Mouse (Mus musculus) embryonic facial prominence, embryonic 13.5 days (tissue): ENCODE results near the gene Stk24. TPM values are rescaled to one million over a fixed set of nuclear protein-coding genes. Genes with fewer than 3 reads are reported as not detected.

Source experiments
- ATAC-seq: fragments of 200-750 bp; cut with Nextera tagmentation; 2 replicates; pipeline ENCODE4 v1.8.0; 2017; ENCODE audit warnings: low read depth; ENCODE audit not compliant: insufficient number of reproducible peaks, insufficient read depth, low FRiP score, low TSS enrichment
- H3K27ac ChIP-seq: fragments of 300-500 bp; sonication (generic); 2 replicates; pipeline ENCODE4 v1.5.1; 2015; ENCODE audit warnings: moderate library complexity, mild to moderate bottlenecking, inconsistent platforms
- H3K27me3 ChIP-seq: fragments of 300-500 bp; sonication (generic); 2 replicates; pipeline ENCODE4 v1.6.1; 2015; ENCODE audit warnings: mild to moderate bottlenecking, inconsistent platforms
- H3K36me3 ChIP-seq: fragments of 300-500 bp; sonication (generic); 2 replicates; pipeline ENCODE4 v1.6.1; 2015; ENCODE audit warnings: mild to moderate bottlenecking, inconsistent platforms
- H3K4me1 ChIP-seq: fragments of 300-500 bp; sonication (generic); 2 replicates; pipeline ENCODE4 v1.6.1; 2015; ENCODE audit warnings: inconsistent platforms
- H3K4me2 ChIP-seq: fragments of 300-500 bp; sonication (generic); 2 replicates; pipeline ENCODE4 v1.6.1; 2015; ENCODE audit warnings: moderate library complexity, mild to moderate bottlenecking, inconsistent platforms
- H3K4me3 ChIP-seq: fragments of 300-500 bp; sonication (generic); 2 replicates; pipeline ENCODE4 v1.5.1; 2015; ENCODE audit warnings: mild to moderate bottlenecking, inconsistent platforms
- H3K9ac ChIP-seq: fragments of 300-500 bp; sonication (generic); 2 replicates; pipeline ENCODE4 v1.6.1; 2015; ENCODE audit warnings: mild to moderate bottlenecking, inconsistent platforms
- H3K9me3 ChIP-seq: fragments of 300-500 bp; sonication (generic); 2 replicates; pipeline ENCODE4 v1.6.1; 2016; ENCODE audit warnings: inconsistent platforms
- WGBS: fragments of 180-500 bp; shearing (Covaris S2); methylation state at CpG from one replicate; pipeline ENCODE4 v1.1.7; 2015; ENCODE audit warnings: mixed read lengths; 5-methylcytosine and 5-hydroxymethylcytosine counted together
- polyA plus RNA-seq: library from polyadenylated mRNA; unstranded; fragments of >200 nt; fragmentation: Nextera tagmentation; extraction: Ambion mirVana; gene quantifications from 2 replicates; pipeline ENCODE4 v1.2.1, GENCODE M21; 2015

Stk24 gene
- polyA plus RNA-seq, 1 experiment from 2014 or later, result 41.2 TPM

DNA sequence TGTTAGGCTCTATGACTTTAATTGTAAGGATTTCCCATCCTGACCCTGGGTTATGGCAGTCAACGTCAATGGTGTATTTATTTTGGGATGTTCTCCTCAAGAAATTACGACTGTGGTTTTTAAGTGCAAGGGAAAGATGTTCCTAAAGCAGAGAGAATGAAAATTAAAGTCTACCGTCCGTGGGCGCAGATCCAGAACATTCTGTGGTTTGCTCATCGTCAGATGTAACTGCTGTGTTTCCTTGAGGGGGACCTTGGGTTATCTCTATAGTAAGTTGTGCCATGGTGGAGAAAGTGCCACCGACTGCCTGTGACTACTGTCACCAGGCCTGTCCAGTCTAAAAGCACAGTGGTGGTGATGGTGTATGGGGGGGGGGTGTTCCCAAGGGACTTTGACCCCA is 122.9 kb downstream of the Stk24 start:
- Histone ChIP-seq H3K4me2 (no peak overlapping the region), H3K9me3 (no peaks in the 10 kb centered on the region), H3K27me3 (no peaks in the 10 kb centered on the region), H3K9ac (no peak overlapping the region), H3K36me3 (peaks cover 81% of the 10 kb centered on the region), H3K27ac (no peak overlapping the region), H3K4me1 (peaks cover 16% of the 10 kb centered on the region; the same call in 1 of the 2 replicates), H3K4me3 (no peak overlapping the region)
- 83% methylated on average over 7 of the region's 7 CpGs for WGBS
- no peak for ATAC-seq

DNA sequence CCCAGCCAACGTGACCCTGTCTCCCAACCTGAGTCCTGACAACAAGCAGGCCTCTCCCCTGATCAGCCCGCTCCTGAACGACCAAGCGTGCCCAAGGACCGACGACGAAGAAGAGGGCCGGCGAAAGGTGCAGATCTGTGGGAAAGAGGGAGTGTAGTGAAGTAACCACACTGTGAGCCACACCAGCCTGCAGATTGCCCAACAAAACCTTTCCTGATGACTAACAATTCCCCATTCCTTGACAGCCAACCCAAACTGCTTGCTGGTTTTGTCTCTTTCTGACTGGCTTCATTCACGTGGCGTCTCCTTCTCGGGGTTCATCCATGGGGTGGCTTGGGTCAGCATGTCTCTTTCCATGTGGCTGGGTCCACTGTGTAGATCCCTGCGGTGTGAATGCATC is 124.3 kb downstream of the Stk24 start:
- Histone ChIP-seq H3K9me3 (no peaks in the 10 kb centered on the region), H3K27me3 (no peaks in the 10 kb centered on the region), H3K36me3 (peaks cover 74% of the 10 kb centered on the region), H3K27ac (no peak overlapping the region), H3K4me3 (no peak overlapping the region), H3K4me1 (peaks cover 5% of the 10 kb centered on the region; the same call in 1 of the 2 replicates), H3K4me2 (no peak overlapping the region), H3K9ac (no peak overlapping the region)
- WGBS, result 88% methylated on average over 13 of the region's 13 CpGs
- no peak for ATAC-seq

GRCm38 (mm10) chr14:121254869-121255268 is 124.9 kb downstream of the Stk24 start:
- no peak for ATAC-seq
- WGBS, result 88% methylated on average over 10 of the region's 10 CpGs
- H3K27ac ChIP-seq, result no peak overlapping the region
- no peaks in the 10 kb centered on the region for H3K27me3 ChIP-seq
- H3K9ac ChIP-seq, result no peak overlapping the region
- no peak overlapping the region for H3K4me3 ChIP-seq
- H3K36me3 ChIP-seq, result peaks cover 75% of the 10 kb centered on the region
- no peak overlapping the region for H3K4me2 ChIP-seq
- no peaks in the 10 kb centered on the region for H3K4me1 ChIP-seq
- H3K9me3 ChIP-seq, result no peaks in the 10 kb centered on the region

GRCm38 (mm10) chr14:121252542-121252941 is 127.3 kb downstream of the Stk24 start:
- no peaks in the 10 kb centered on the region for H3K27me3 ChIP-seq
- peaks cover 19% of the 10 kb centered on the region for H3K4me1 ChIP-seq
- H3K9ac ChIP-seq, result no peak overlapping the region
- H3K9me3 ChIP-seq, result no peaks in the 10 kb centered on the region
- 91% methylated on average over 10 of the region's 10 CpGs for WGBS
- no peak for ATAC-seq
- H3K27ac ChIP-seq, result no peak overlapping the region
- peaks cover 61% of the 10 kb centered on the region for H3K36me3 ChIP-seq
- H3K4me3 ChIP-seq, result no peak overlapping the region
- H3K4me2 ChIP-seq, result no peak overlapping the region

GRCm38 (mm10) chr14:121251708-121252107 is 128.1 kb downstream of the Stk24 start:
- Histone ChIP-seq H3K4me2 (no peak overlapping the region), H3K4me3 (no peak overlapping the region), H3K27me3 (no peaks in the 10 kb centered on the region), H3K36me3 (peaks cover 53% of the 10 kb centered on the region), H3K9me3 (no peaks in the 10 kb centered on the region), H3K4me1 (peaks cover 26% of the 10 kb centered on the region), H3K27ac (no peak overlapping the region), H3K9ac (no peak overlapping the region)
- ATAC-seq, result no peak
- 68% methylated on average over 4 of the region's 4 CpGs for whole genome bisulfite sequencing

- H3K4me1 ChIP-seq, result peaks cover 32% of the 10 kb centered on the region
- no peak for ATAC-seq
- no peaks in the 10 kb centered on the region for H3K9me3 ChIP-seq
- no peak overlapping the region for H3K27ac ChIP-seq
- WGBS, result 87% methylated on average over 5 of the region's 5 CpGs
- no peak overlapping the region for H3K4me3 ChIP-seq
- H3K27me3 ChIP-seq, result no peaks in the 10 kb centered on the region
- H3K4me2 ChIP-seq, result no peak overlapping the region
- peaks cover 50% of the 10 kb centered on the region for H3K36me3 ChIP-seq
- no peak overlapping the region for H3K9ac ChIP-seq
These were observed 128.7 kb downstream of the Stk24 start for GRCm38 (mm10) chr14:121251099-121251498.

DNA sequence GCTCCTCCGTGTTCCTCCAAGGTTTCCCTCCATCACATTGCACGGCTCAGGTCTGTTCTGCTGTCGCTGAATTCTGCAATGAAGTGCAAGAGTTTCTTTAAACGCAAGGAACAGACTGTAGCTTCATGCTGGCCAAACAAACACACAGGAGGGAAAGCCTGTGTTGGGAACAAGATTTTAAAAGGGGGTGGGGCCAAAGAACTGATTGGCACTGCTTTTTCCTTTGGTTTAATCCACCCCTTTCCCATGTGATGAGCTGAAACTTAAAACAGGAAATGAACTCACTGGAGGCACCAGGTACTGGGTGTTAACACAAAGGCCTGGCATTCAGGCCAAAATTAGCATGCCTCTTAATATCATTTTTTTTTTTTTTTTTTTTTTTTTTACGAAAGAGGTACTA is 131.5 kb downstream of the Stk24 start:
- H3K27me3 ChIP-seq, result no peaks in the 10 kb centered on the region
- no peak for ATAC-seq
- H3K9ac ChIP-seq, result no peak overlapping the region
- peak overlapping the region; percentile 87 for H3K27ac ChIP-seq
- WGBS, result 58% methylated on average over 5 of the region's 5 CpGs
- no peaks in the 10 kb centered on the region for H3K9me3 ChIP-seq
- H3K36me3 ChIP-seq, result peaks cover 46% of the 10 kb centered on the region
- peaks cover 50% of the 10 kb centered on the region for H3K4me1 ChIP-seq
- no peak overlapping the region for H3K4me3 ChIP-seq
- no peak overlapping the region for H3K4me2 ChIP-seq

GRCm38 (mm10) chr14:121247287-121247686 is 132.5 kb downstream of the Stk24 start:
- Histone ChIP-seq H3K9ac (0 out of 2 replicates have a peak overlapping the region, but pooled peaks have one; percentile 38), H3K4me1 (peaks cover 50% of the 10 kb centered on the region), H3K36me3 (peaks cover 47% of the 10 kb centered on the region), H3K4me3 (no peak overlapping the region), H3K27ac (peak overlapping the region; percentile 87), H3K9me3 (no peaks in the 10 kb centered on the region), H3K27me3 (no peaks in the 10 kb centered on the region), H3K4me2 (no peak overlapping the region)
- 17% methylated on average over 7 of the region's 7 CpGs for WGBS
- no peak for ATAC-seq

- no peaks in the 10 kb centered on the region for H3K27me3 ChIP-seq
- WGBS, result 68% methylated on average over 14 of the region's 14 CpGs
- H3K9me3 ChIP-seq, result no peaks in the 10 kb centered on the region
- H3K4me1 ChIP-seq, result peaks cover 50% of the 10 kb centered on the region
- no peak overlapping the region for H3K9ac ChIP-seq
- H3K4me2 ChIP-seq, result no peak overlapping the region
- ATAC-seq, result no peak
- H3K36me3 ChIP-seq, result peaks cover 50% of the 10 kb centered on the region
- H3K4me3 ChIP-seq, result no peak overlapping the region
- H3K27ac ChIP-seq, result peak overlapping the region; percentile 87
These were observed 133.6 kb downstream of the Stk24 start for GRCm38 (mm10) chr14:121246048-121246731.

DNA sequence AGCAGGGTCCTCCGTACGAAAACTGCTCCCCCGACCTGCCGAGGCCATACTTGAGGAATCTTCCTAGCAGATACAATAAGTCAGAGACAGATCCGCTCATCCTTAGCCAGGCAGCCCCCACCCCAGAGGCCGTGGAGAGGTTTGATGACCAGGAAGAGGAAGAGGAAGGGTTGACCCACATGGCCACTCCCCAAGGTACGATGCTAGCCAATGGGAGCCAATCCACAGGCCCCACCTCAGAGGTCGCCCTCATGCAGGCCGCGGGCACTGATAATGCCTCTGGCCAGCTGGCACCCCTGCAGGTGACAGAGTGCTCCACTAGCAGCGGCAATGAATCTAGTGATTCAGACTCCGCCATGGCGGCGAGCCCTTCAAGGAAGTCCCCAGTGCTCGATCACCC is 135.7 kb downstream of the Stk24 start:
- 94% methylated on average over 15 of the region's 15 CpGs for WGBS
- Histone ChIP-seq H3K36me3 (peaks cover 56% of the 10 kb centered on the region), H3K4me1 (peaks cover 45% of the 10 kb centered on the region), H3K4me2 (no peak overlapping the region), H3K27me3 (no peaks in the 10 kb centered on the region), H3K4me3 (no peak overlapping the region), H3K27ac (no peak overlapping the region), H3K9ac (no peak overlapping the region), H3K9me3 (no peaks in the 10 kb centered on the region)
- ATAC-seq, result no peak

DNA sequence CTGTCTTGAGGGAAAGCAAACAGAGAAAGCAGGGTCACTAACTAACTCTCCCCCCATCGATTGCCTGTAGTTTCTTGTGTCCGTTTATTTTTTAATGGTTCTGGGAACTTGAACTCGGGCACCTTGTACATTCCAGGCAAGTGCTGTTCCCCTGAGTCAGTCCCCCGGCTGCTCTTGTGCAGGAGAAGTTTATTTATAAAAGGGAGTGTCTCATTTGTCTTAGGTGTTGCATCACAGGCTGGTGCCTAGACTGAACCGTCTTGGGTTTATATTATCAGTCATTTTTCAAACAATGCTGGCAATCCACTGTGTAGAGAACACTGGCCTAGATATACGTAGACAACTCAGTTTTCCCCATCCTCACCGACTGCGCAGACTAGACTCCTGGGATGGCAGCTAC is 140.4 kb downstream of the Stk24 start:
- WGBS, result 91% methylated on average over 8 of the region's 8 CpGs
- H3K36me3 ChIP-seq, result peaks cover 84% of the 10 kb centered on the region
- ATAC-seq, result no peak

DNA sequence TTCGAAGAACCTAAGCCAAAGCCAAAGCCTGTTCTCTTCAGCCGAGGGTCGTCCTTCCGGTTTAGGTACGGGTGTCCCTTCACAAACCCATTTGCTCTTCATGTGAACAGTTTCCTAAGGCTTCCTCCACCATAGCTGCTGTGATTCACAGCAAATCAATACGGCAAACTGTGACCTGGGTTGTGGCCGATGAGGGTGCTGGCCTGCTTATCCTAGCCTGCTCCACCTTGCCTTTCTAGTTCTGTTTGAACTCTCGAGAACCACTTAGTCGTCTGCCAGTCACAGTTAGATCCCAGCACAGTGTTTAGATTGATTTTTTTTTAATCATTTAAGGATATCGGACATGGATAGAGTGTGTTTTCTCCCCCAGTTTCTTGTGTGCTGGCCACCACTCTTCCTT is 141.1 kb downstream of the Stk24 start:
- Histone ChIP-seq H3K4me1 (0 out of 2 replicates have a peak, but pooled peaks cover 11% of the 10 kb centered on the region), H3K9ac (no peak overlapping the region), H3K4me2 (no peak overlapping the region), H3K27ac (no peak overlapping the region), H3K9me3 (no peaks in the 10 kb centered on the region), H3K4me3 (no peak overlapping the region), H3K36me3 (peaks cover 83% of the 10 kb centered on the region), H3K27me3 (no peaks in the 10 kb centered on the region)
- no peak for ATAC-seq
- 93% methylated on average over 10 of the region's 10 CpGs for WGBS

More for the DNA sequence above, 140.4 kb downstream of the Stk24 start:
- Histone ChIP-seq H3K9me3 (no peaks in the 10 kb centered on the region), H3K9ac (no peak overlapping the region), H3K27ac (no peak overlapping the region), H3K4me1 (0 out of 2 replicates have a peak, but pooled peaks cover 9% of the 10 kb centered on the region), H3K4me2 (no peak overlapping the region), H3K4me3 (no peak overlapping the region), H3K27me3 (no peaks in the 10 kb centered on the region)
